Mouse (Mus musculus) kidney, embryonic 16.5 days (tissue): ENCODE measurements around the gene Gas7. TPM values are rescaled to one million over a fixed set of nuclear protein-coding genes. Genes with fewer than 3 reads are reported as not detected.
A peak's percentile ranks its signal among the peaks of the same experiment; 100 is the strongest.

Experiments used
- ATAC-seq: fragments of 200-750 bp; cut with Nextera tagmentation; 2 replicates; pipeline ENCODE4 v1.8.0; 2017; ENCODE audit warnings: moderate TSS enrichment; ENCODE audit not compliant: low FRiP score, low TSS enrichment
- H3K27ac ChIP-seq: fragments of 300-500 bp; sonication (generic); 2 replicates; pipeline ENCODE4 v1.5.1; 2014; ENCODE audit warnings: low read length
- H3K27me3 ChIP-seq: fragments of 300-500 bp; sonication (generic); 2 replicates; pipeline ENCODE4 v1.6.1; 2014; ENCODE audit warnings: low read length, control low read depth, mixed read lengths; ENCODE audit not compliant: insufficient read depth
- H3K36me3 ChIP-seq: fragments of 300-500 bp; sonication (generic); 2 replicates; pipeline ENCODE4 v1.6.1; 2014; ENCODE audit warnings: low read length, control low read depth, mixed read lengths; ENCODE audit not compliant: insufficient read depth
- H3K4me1 ChIP-seq: fragments of 300-500 bp; sonication (generic); 2 replicates; pipeline ENCODE4 v1.6.1; 2014; ENCODE audit warnings: low read length, control low read depth, mixed read lengths; ENCODE audit not compliant: insufficient read depth
- H3K4me2 ChIP-seq: fragments of 300-500 bp; sonication (generic); replicated peaks from 2 replicates; pipeline ENCODE4 v1.6.1; 2014; ENCODE audit warnings: low read depth, low read length
- H3K4me3 ChIP-seq: fragments of 300-500 bp; sonication (generic); 2 replicates; pipeline ENCODE4 v1.5.1; 2014; ENCODE audit warnings: mild to moderate bottlenecking, low read length
- H3K9ac ChIP-seq: fragments of 300-500 bp; sonication (generic); replicated peaks from 2 replicates; pipeline ENCODE4 v1.6.1; 2014; ENCODE audit warnings: low read length
- H3K9me3 ChIP-seq: fragments of 300-500 bp; sonication (generic); 2 replicates; pipeline ENCODE4 v1.6.1; 2016; ENCODE audit warnings: low read length, control low read depth
- WGBS: fragments of 180-500 bp; shearing (Covaris S2); extraction: QIAGEN DNeasy Blood & Tissue Kit; methylation state at CpG from one replicate; pipeline ENCODE4 v1.1.7; 2014; 5-methylcytosine and 5-hydroxymethylcytosine counted together
- polyA plus RNA-seq: library from polyadenylated mRNA; unstranded; fragments of >200 nt; fragmentation: Nextera tagmentation; extraction: Ambion mirVana; gene quantifications from 2 replicates; pipeline ENCODE4 v1.2.1, GENCODE M21; 2015

Gas7 gene
- polyA plus RNA-seq, 1 experiment from 2014 or later = 12.3 TPM

DNA sequence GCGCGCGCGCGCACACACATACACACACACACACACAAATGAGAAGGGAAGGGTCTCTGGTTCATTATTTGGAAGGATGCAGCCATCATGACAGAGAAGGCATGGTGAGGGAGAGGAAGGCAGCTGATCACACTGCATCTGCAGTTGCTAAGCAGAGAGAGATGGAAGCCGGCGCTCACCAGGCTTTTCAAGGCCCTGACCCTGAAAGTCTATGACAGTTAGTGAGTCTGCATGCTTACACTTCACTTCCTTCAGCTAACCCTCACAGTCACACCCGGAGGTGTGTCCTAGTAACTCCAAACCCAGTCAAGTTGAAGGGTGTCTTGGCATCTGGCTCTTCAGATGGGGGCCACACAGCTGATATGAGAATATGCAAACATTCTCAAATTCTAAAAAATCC is 187.2 kb downstream of the Gas7 start:
- Histone ChIP-seq H3K4me3 (no peak overlapping the region), H3K4me2 (no peak overlapping the region), H3K4me1 (no peaks in the 10 kb centered on the region), H3K36me3 (no peaks in the 10 kb centered on the region), H3K9ac (no peak overlapping the region), H3K9me3 (no peaks in the 10 kb centered on the region), H3K27me3 (no peaks in the 10 kb centered on the region), H3K27ac (no peak overlapping the region)
- 89% methylated on average over 8 of the region's 8 CpGs for WGBS
- ATAC-seq = no peak

DNA sequence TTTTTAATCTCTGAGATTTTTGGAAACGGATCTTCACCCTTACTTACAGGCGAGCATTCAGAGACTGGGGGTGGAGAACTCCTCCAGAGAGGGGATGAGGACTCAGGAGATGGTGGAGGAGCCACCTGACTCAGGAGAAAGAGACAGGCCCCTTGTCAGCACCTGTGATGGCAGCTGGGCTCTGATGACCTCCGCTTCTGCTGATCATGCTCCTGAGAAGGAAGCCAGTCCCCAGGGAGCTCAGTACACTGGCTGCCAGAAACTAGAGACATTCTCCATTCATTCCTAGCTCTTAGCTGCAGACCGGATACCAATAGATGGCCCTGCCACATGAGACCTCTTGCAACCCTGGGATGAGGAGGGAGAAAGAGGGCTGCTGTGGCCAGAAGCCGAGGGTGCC is 187.6 kb downstream of the Gas7 start:
- WGBS = 83% methylated on average over 5 of the region's 5 CpGs
- Histone ChIP-seq H3K4me3 (no peak overlapping the region), H3K9ac (no peak overlapping the region), H3K4me2 (no peak overlapping the region), H3K4me1 (no peaks in the 10 kb centered on the region), H3K9me3 (no peaks in the 10 kb centered on the region), H3K36me3 (no peaks in the 10 kb centered on the region), H3K27ac (no peak overlapping the region), H3K27me3 (no peaks in the 10 kb centered on the region)
- ATAC-seq = no peak

DNA sequence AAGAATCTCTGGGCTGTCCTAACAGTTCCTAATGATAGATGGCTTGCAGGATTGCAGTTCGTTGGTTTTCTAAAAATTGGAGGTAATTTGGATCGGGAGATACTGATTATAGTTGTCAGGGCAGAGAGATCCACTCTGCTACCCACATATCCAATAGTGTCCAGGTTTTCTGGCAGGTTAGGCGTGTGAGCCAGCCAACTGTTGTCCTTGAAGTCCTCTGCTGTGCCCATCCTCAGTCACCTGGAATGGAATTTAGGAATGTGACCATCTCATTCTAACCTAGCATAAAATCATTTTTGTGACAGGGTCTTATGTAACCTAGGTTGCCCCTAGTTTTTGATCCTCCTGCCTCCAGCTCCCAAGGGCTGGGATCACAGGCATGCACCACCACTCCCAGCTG is 188.2 kb downstream of the Gas7 start:
- Histone ChIP-seq H3K9ac (no peak overlapping the region), H3K9me3 (no peaks in the 10 kb centered on the region), H3K36me3 (no peaks in the 10 kb centered on the region), H3K4me2 (no peak overlapping the region), H3K27ac (no peak overlapping the region), H3K4me1 (no peaks in the 10 kb centered on the region), H3K4me3 (no peak overlapping the region), H3K27me3 (no peaks in the 10 kb centered on the region)
- 84% methylated on average over 3 of the region's 3 CpGs for WGBS
- no peak for ATAC-seq

DNA sequence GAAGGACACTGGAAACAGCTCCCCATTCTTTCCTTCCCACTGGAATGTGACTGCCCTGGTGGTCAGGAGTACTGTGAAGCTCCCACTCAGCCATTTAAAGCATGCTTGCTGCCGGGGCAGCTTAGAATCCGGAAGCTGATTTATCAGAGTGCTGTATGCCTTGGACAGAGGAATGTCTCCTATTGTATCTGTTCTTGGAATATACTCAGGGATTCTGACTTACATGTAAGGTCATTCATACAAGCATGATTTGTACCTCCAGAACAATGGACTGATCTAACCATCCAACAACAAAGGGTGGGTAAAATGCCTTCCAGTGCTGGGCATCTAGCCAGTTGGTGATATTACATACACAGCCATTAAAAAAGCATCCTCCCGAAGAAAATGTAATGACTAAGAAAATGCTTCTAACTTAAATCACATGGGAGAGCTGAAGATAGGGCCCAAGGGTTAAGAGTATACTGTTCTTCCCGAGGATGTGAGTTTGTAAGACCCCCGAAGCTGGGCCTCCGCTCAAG is 189.5 kb downstream of the Gas7 start:
- WGBS = 68% methylated on average over 6 of the region's 6 CpGs
- H3K9me3 ChIP-seq = no peaks in the 10 kb centered on the region
- no peak for ATAC-seq
- H3K4me3 ChIP-seq = no peak overlapping the region
- no peak overlapping the region for H3K9ac ChIP-seq
- no peaks in the 10 kb centered on the region for H3K4me1 ChIP-seq
- no peaks in the 10 kb centered on the region for H3K27me3 ChIP-seq
- H3K36me3 ChIP-seq = no peaks in the 10 kb centered on the region
- H3K4me2 ChIP-seq = no peak overlapping the region
- H3K27ac ChIP-seq = no peak overlapping the region

DNA sequence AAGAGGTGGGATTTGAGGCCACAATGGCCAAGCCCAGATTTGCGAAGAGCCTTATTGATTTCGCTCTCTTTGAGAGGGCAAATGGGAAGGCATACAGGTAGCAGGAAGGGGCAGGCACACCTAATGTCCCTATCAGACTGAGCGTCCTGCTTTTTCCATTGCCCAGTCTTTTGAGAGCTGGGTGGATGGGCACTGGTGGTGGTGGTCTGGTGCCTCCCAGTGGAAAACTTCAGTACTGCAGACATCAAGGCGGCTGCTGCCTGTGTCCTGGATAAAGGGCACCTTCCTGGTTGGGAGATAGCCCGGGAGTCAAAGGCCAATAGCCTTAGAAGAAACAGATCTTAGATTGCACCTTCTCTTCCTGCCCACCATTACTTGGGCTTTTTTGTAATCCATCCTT is 192.5 kb downstream of the Gas7 start:
- peak; percentile 53; the same call in 1 of the 2 replicates for ATAC-seq
- Histone ChIP-seq H3K27ac (no peak overlapping the region), H3K36me3 (no peaks in the 10 kb centered on the region), H3K4me2 (no peak overlapping the region), H3K9me3 (no peaks in the 10 kb centered on the region), H3K27me3 (no peaks in the 10 kb centered on the region), H3K4me1 (no peaks in the 10 kb centered on the region), H3K9ac (no peak overlapping the region), H3K4me3 (no peak overlapping the region)
- WGBS = 30% methylated on average over 5 of the region's 5 CpGs

DNA sequence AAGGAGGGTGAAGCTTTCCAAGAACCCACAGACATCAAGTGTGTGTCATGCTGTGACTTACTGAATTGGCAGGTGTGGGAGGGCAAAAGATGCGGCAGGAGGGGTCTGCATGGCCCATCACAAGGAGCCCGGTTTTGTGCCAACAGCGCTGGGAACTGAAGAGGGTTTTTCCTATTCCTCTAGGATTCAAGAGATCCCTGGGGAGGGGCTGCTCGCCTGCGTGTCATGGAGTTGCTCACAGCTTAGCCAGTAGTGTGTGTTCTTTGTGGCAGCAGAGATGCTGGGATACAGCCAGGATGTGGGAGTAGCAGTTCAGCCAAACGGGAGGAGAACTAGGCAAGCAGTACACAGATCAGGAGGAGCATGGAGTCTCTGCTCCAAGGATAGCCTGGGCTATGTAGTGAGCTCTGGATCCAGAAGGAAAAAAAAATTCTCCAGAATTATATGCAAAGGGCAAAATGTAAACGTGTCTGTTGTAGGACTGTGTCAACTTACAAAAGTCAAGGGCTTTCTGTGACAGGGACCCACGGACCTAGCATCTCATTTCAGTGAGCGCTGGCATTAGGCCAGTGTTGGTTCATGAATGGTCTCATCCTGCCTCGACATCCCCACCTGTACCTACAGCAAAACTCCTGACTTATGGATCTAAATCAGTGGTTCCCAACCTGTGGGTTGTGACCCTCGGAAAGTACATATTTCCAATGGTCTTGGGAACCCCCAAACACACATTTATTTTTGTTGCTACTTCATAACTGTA is 193.6 kb downstream of the Gas7 start:
- Histone ChIP-seq H3K4me2 (no peak overlapping the region), H3K4me1 (no peaks in the 10 kb centered on the region), H3K9me3 (no peaks in the 10 kb centered on the region), H3K36me3 (no peaks in the 10 kb centered on the region), H3K4me3 (no peak overlapping the region), H3K27me3 (no peaks in the 10 kb centered on the region), H3K9ac (no peak overlapping the region), H3K27ac (no peak overlapping the region)
- no peak for ATAC-seq
- WGBS = 70% methylated on average over 11 of the region's 11 CpGs

DNA sequence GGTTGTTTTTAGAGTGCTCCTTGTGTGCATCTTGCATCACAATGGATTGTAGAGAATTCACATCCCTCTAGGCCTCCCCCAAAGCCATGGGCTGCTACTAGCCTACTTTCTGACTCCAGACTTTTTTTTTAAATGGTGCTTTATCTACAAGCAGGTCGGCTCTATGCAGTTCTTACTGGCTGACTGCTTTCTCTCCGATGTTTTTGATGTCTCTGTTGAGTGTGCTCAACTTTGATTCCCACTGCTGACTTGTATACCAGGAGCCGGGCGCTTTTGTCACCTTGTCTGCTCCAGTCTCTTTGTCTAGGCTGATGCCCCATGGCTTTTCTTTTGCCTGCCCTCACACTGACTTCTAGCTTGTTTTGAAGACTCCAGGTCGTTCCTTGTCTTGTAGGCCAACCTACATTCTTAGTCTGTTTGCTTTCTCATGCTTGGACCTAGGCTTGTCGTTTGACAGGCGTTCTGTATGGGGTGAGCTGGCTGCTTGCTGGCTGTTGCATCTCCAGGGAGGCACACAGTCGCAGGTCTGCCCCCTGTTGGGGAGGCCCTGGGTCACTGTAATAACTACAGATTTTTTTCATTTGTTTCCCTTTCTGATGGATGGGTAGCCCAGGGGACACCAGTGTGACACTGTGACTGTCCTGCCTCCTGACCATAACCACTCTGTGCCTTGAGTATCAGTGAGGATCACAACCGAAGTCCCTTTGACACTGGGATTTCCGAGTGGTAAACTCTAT is 194.9 kb downstream of the Gas7 start:
- no peaks in the 10 kb centered on the region for H3K27me3 ChIP-seq
- no peaks in the 10 kb centered on the region for H3K9me3 ChIP-seq
- WGBS = 59% methylated on average over 10 of the region's 10 CpGs
- no peaks in the 10 kb centered on the region for H3K4me1 ChIP-seq
- H3K4me2 ChIP-seq = no peak overlapping the region
- H3K27ac ChIP-seq = no peak overlapping the region
- ATAC-seq = no peak
- no peak overlapping the region for H3K4me3 ChIP-seq
- H3K9ac ChIP-seq = no peak overlapping the region
- no peaks in the 10 kb centered on the region for H3K36me3 ChIP-seq

DNA sequence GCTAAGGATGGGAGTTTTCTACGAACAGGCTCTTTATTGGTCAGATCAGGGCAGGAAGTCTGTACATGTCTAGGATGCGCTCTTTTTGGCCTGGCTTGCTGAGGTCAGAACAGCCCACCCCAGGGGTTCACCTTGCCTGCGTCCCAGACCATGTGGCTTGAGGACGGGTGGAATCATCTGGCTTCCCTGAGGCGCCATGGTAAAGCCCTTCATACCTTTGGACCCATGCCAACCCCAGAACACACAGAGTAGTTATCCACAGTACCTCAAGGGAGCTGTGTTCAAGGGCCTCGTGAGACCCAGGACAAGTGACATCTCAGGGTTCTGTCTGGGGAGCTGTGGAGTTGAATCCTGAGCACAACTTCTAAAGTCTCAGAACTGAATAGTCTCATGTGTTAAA is 196.5 kb downstream of the Gas7 start:
- Histone ChIP-seq H3K27me3 (no peaks in the 10 kb centered on the region), H3K4me3 (no peak overlapping the region), H3K9ac (no peak overlapping the region), H3K4me2 (no peak overlapping the region), H3K4me1 (no peaks in the 10 kb centered on the region), H3K9me3 (no peaks in the 10 kb centered on the region), H3K36me3 (no peaks in the 10 kb centered on the region), H3K27ac (no peak overlapping the region)
- no peak for ATAC-seq
- 79% methylated on average over 6 of the region's 6 CpGs for WGBS

DNA sequence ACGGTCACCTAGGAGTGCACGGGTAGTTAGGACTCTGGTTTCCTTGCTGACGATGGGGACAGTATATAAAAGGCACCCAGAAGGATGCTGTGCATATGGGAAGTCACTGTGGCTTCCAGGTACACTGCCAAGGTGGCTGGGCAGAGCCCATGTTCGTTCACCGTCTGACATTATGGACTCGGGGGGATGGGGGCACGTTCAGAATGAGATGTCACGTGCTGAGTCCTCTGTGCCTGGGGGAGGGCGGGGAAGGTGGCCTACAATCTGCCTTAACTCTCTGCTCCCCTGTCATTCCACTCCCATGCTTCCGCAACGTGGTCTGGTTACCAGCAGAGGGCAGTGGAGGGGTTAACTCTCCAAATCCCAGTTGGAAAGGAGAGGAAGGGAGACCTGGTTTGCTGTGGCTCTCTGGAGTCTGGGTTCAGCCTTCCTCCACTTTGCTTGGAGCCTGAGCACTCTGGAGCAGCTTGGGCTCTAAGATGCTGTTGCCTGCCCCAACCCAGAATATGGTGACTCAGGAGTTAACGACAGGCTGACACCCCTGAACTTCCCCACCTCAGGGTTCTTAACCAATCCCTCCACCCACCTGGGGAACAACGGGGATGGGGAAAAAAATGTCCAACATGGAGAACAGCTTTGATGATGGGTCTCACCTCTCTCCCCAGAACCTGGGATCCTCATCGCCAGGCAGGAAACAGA is 197.1 kb downstream of the Gas7 start:
- Histone ChIP-seq H3K9ac (no peak overlapping the region), H3K4me2 (no peak overlapping the region), H3K27me3 (no peaks in the 10 kb centered on the region), H3K36me3 (no peaks in the 10 kb centered on the region), H3K27ac (no peak overlapping the region), H3K4me1 (no peaks in the 10 kb centered on the region), H3K9me3 (no peaks in the 10 kb centered on the region), H3K4me3 (no peak overlapping the region)
- WGBS = 16% methylated on average over 14 of the region's 14 CpGs
- ATAC-seq = no peak

DNA sequence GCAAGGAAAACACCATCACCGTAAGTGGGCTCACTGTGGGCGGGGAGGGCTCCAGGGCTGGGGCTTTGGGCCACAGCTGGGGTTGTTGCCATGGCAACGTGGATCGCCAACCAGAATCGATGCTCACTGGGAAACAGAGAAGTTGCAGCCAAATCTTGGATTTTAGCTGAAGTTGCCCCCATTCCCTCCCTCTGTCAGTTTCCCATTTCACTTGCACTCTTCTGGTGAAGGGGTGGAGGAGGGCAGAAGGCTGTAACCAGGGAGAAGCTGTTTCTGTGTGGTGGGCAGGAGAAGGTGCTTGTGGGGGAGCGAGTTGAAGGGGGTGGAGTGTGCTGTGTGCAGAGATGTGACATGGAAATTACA is 197.6 kb downstream of the Gas7 start:
- Histone ChIP-seq H3K4me2 (no peak overlapping the region), H3K9ac (no peak overlapping the region), H3K27me3 (no peaks in the 10 kb centered on the region), H3K9me3 (no peaks in the 10 kb centered on the region), H3K4me3 (no peak overlapping the region), H3K36me3 (no peaks in the 10 kb centered on the region), H3K4me1 (no peaks in the 10 kb centered on the region), H3K27ac (no peak overlapping the region)
- ATAC-seq = no peak
- 39% methylated on average over 6 of the region's 6 CpGs for WGBS
